18 mouse cellular contexts compared by ENCODE assay signal in genomic region chr9:21035586-21035985, GRCm38 (mm10). TPM values are rescaled to one million over a fixed set of nuclear protein-coding genes. Genes with fewer than 3 reads are reported as not detected.
DNase-seq lines count a peak whose midpoint lies in the region; ATAC-seq and TF ChIP-seq lines count a peak whose summit lies in the region.
"Had no signal": no experiment of that assay in that cellular context is flagged by ENCODE, and none has a peak within 500 bp of the region (broad histone marks: within the 10 kb centered on the region; RNA-seq: fewer than 3 reads in every experiment).

No protein-coding gene starts in this region.

- H3K9me3 ChIP-seq in stomach, embryonic 14.5 days (ENCODE audit: control insufficient read depth, low read depth, low read length) = no peaks in the 10 kb centered on the region
- no peaks in the 10 kb centered on the region for H3K9me3 ChIP-seq in stomach, postnatal 0 days (ENCODE audit: control insufficient read depth, low read length)
- H3K9me3 ChIP-seq in hindbrain, embryonic 16.5 days (ENCODE audit: control insufficient read depth, low read length) = no peaks in the 10 kb centered on the region
- H3K9me3 ChIP-seq: liver, embryonic 15.5 days had no signal

- H3K36me3 ChIP-seq in stomach, embryonic 14.5 days (ENCODE audit: control insufficient read depth, insufficient read depth, low read length) = no peaks in the 10 kb centered on the region
- H3K36me3 ChIP-seq in stomach, postnatal 0 days (ENCODE audit: control insufficient read depth, insufficient read depth, low read length) = no peaks in the 10 kb centered on the region
- no peaks in the 10 kb centered on the region for H3K36me3 ChIP-seq in hindbrain, embryonic 16.5 days (ENCODE audit: control insufficient read depth, insufficient read depth, low read length)
- H3K36me3 ChIP-seq: heart, embryonic 12.5 days; limb, embryonic 12.5 days; liver, embryonic 15.5 days had no signal

- H3K4me3 ChIP-seq in layer of hippocampus, adult 2 months = peak overlapping the region; percentile 34
- 0 out of 2 replicates have a peak overlapping the region, but pooled peaks have one; percentile 1 for H3K4me3 ChIP-seq in stomach, embryonic 14.5 days (ENCODE audit: low read depth, low read length)
- H3K4me3 ChIP-seq in stomach, postnatal 0 days (ENCODE audit: low read depth, low read length) = no peak overlapping the region
- peak overlapping the region; percentile 18; the same call in 1 of the 2 replicates for H3K4me3 ChIP-seq in hindbrain, embryonic 16.5 days (ENCODE audit: low read length)

- no peak for DNase-seq in layer of hippocampus, adult 2 months (ENCODE audit: low spot score in 2 of 2)
- no peak for DNase-seq in layer of hippocampus, adult 8-10 months (ENCODE audit: low spot score in 2 of 2)
- DNase-seq in stomach, postnatal 0 days (ENCODE audit: low spot score) = no peak
- no peak for DNase-seq in retina, embryonic 14.5 days (ENCODE audit: low spot score)
- DNase-seq in kidney, adult 11 months = no peak
- DNase-seq: adrenal gland, adult 8-10 months; cerebellum, adult 2 months; gastrocnemius, postnatal 14 days; heart, postnatal 36 days; right cerebral cortex, postnatal 25 days had no signal

- ATAC-seq in stomach, embryonic 14.5 days (ENCODE audit: insufficient number of reproducible peaks, insufficient read depth, low FRiP score, low read depth) = no peak
- ATAC-seq in stomach, postnatal 0 days (ENCODE audit: low FRiP score, low TSS enrichment) = no peak
- ATAC-seq in hindbrain, embryonic 16.5 days = no peak

- peak overlapping the region; percentile 87 for H3K27ac ChIP-seq in layer of hippocampus, adult 2 months
- H3K27ac ChIP-seq in stomach, embryonic 14.5 days (ENCODE audit: low read length) = no peak overlapping the region
- H3K27ac ChIP-seq in stomach, postnatal 0 days (replicated peaks) = no peak overlapping the region
- H3K27ac ChIP-seq in hindbrain, embryonic 16.5 days (ENCODE audit: low read depth, low read length) = no peak overlapping the region
- H3K27ac ChIP-seq: limb, embryonic 12.5 days; liver, embryonic 15.5 days had no signal

- H3K4me1 ChIP-seq in stomach, embryonic 14.5 days (ENCODE audit: control insufficient read depth, insufficient read depth, low read length) = peaks cover 26% of the 10 kb centered on the region
- H3K4me1 ChIP-seq in stomach, postnatal 0 days (replicated peaks; ENCODE audit: control insufficient read depth, insufficient read depth) = no peaks in the 10 kb centered on the region
- H3K4me1 ChIP-seq in hindbrain, embryonic 16.5 days (ENCODE audit: control insufficient read depth, insufficient read depth, low read depth, low read length) = peaks cover 46% of the 10 kb centered on the region

- TF ChIP-seq EP300 in stomach, postnatal 0 days (optimal IDR thresholded peaks at IDR 0.05) = no peak

- peaks cover 62% of the 10 kb centered on the region for H3K27me3 ChIP-seq in stomach, embryonic 14.5 days (ENCODE audit: control insufficient read depth, insufficient read depth, low read length)
- peaks cover 35% of the 10 kb centered on the region for H3K27me3 ChIP-seq in stomach, postnatal 0 days (ENCODE audit: control insufficient read depth, insufficient read depth, low read length)
- peaks cover 55% of the 10 kb centered on the region for H3K27me3 ChIP-seq in hindbrain, embryonic 16.5 days (replicated peaks; ENCODE audit: control insufficient read depth, insufficient read depth, low read length)

- no peak overlapping the region for H3K9ac ChIP-seq in stomach, embryonic 14.5 days (replicated peaks; ENCODE audit: low read depth, low read length)
- no peak overlapping the region for H3K9ac ChIP-seq in stomach, postnatal 0 days (ENCODE audit: low read length)
- H3K9ac ChIP-seq in hindbrain, embryonic 16.5 days (ENCODE audit: low read depth, low read length) = no peak overlapping the region; the same call in 1 of the 2 replicates
- H3K9ac ChIP-seq: heart, embryonic 12.5 days; limb, embryonic 12.5 days; liver, embryonic 15.5 days had no signal

- 21% methylated on average over 9 of the region's 9 CpGs for WGBS in stomach, embryonic 14.5 days
- 33% methylated on average over 9 of the region's 9 CpGs for WGBS in stomach, postnatal 0 days
- 20% methylated on average over 9 of the region's 9 CpGs for WGBS in hindbrain, embryonic 16.5 days

- H3K4me2 ChIP-seq in stomach, embryonic 14.5 days (replicated peaks; ENCODE audit: low read depth, low read length) = no peak overlapping the region
- no peak overlapping the region for H3K4me2 ChIP-seq in stomach, postnatal 0 days (replicated peaks; ENCODE audit: low read depth)
- peak overlapping the region; percentile 35; the same call in 1 of the 2 replicates for H3K4me2 ChIP-seq in hindbrain, embryonic 16.5 days (ENCODE audit: low read length)
- H3K4me2 ChIP-seq: limb, embryonic 12.5 days; liver, embryonic 15.5 days had no signal

- TF ChIP-seq CTCF in layer of hippocampus, adult 2 months (conservative IDR thresholded peaks at IDR 0.05) = no peak
- no peak for TF ChIP-seq CTCF in stomach, postnatal 0 days (IDR thresholded peaks at IDR 0.05; ENCODE audit: low read depth)

RNA-seq across cellular contexts. Expression of gene Icam5, which starts 3.7 kb away (rescaled TPM):
- 100 to 1,000 TPM; 363 to 382 TPM for total RNA-seq in layer of hippocampus, adult 2 months (2021)
- total RNA-seq in layer of hippocampus, adult 8-10 months (2022) = 100 to 1,000 TPM; 302 to 315 (median 304) TPM
- 0.18 TPM in 1 of 2 replicates, not detected in the other for polyA plus RNA-seq in stomach, embryonic 14.5 days (2014; fragmentation: Nextera tagmentation; extraction: Ambion mirVana)
- polyA plus RNA-seq in stomach, postnatal 0 days (2015; fragmentation: Nextera tagmentation; extraction: Ambion mirVana) = 0.15 and 0.27 TPM in 2 replicates
- polyA plus RNA-seq in hindbrain, embryonic 16.5 days (2015; fragmentation: Nextera tagmentation; extraction: Ambion mirVana) = 2.8 and 3.2 TPM in 2 replicates
- total RNA-seq: heart, postnatal 36 days had no signal
- polyA plus RNA-seq: heart, embryonic 12.5 days; limb, embryonic 12.5 days had no signal

RNA-seq across cellular contexts. Expression of gene Icam4, which starts 6.4 kb away (rescaled TPM):
- under 1 TPM; 0.83 to 0.84 TPM for total RNA-seq in layer of hippocampus, adult 2 months (2021)
- 1 to 10 TPM in 3 of 4 experiments, under 1 TPM in 1; 0.49 to 1.8 (median 1.4) TPM for total RNA-seq in layer of hippocampus, adult 8-10 months (2022)
- 0.84 and 1.0 TPM in 2 replicates for polyA plus RNA-seq in stomach, embryonic 14.5 days (2014; fragmentation: Nextera tagmentation; extraction: Ambion mirVana)
- polyA plus RNA-seq in stomach, postnatal 0 days (2015; fragmentation: Nextera tagmentation; extraction: Ambion mirVana) = 0.50 and 0.81 TPM in 2 replicates
- polyA plus RNA-seq in hindbrain, embryonic 16.5 days (2015; fragmentation: Nextera tagmentation; extraction: Ambion mirVana) = 0.27 and 0.29 TPM in 2 replicates

RNA-seq across cellular contexts. Expression of gene Icam1, which starts 19.8 kb away (rescaled TPM):
- total RNA-seq in layer of hippocampus, adult 2 months (2021) = 1 to 10 TPM; 2.6 to 2.8 TPM
- total RNA-seq in layer of hippocampus, adult 8-10 months (2022) = 1 to 10 TPM; 2.8 to 9.8 (median 6.3) TPM
- 10.6 and 12.5 TPM in 2 replicates for polyA plus RNA-seq in stomach, embryonic 14.5 days (2014; fragmentation: Nextera tagmentation; extraction: Ambion mirVana)
- 9.5 and 11.9 TPM in 2 replicates for polyA plus RNA-seq in stomach, postnatal 0 days (2015; fragmentation: Nextera tagmentation; extraction: Ambion mirVana)
- 3.4 and 5.3 TPM in 2 replicates for polyA plus RNA-seq in hindbrain, embryonic 16.5 days (2015; fragmentation: Nextera tagmentation; extraction: Ambion mirVana)

RNA-seq across cellular contexts. Expression of gene Zglp1, which starts 31.3 kb away (rescaled TPM):
- under 1 TPM in 1 of 2 experiments, not detected in 1; 0.71 TPM for total RNA-seq in layer of hippocampus, adult 2 months (2021)
- total RNA-seq in layer of hippocampus, adult 8-10 months (2022) = 1 to 10 TPM in 1 of 4 experiments, under 1 TPM in 1, not detected in 2; 0.87 to 1.1 TPM
- 1.8 TPM in 1 of 2 replicates, not detected in the other for polyA plus RNA-seq in stomach, embryonic 14.5 days (2014; fragmentation: Nextera tagmentation; extraction: Ambion mirVana)
- not detected in 2 replicates for polyA plus RNA-seq in stomach, postnatal 0 days (2015; fragmentation: Nextera tagmentation; extraction: Ambion mirVana)
- 1.5 and 2.1 TPM in 2 replicates for polyA plus RNA-seq in hindbrain, embryonic 16.5 days (2015; fragmentation: Nextera tagmentation; extraction: Ambion mirVana)
- total RNA-seq: gastrocnemius, postnatal 14 days; heart, postnatal 36 days; left cerebral cortex, adult 18-20 months had no signal
- polyA plus RNA-seq: frontal cortex, adult 2 months; kidney, adult 2 months had no signal

RNA-seq across cellular contexts. Expression of gene Mrpl4, which starts 33.0 kb away (rescaled TPM):
- total RNA-seq in layer of hippocampus, adult 2 months (2021) = 10 to 100 TPM; 63.8 to 64.6 TPM
- 10 to 100 TPM; 60.1 to 65.7 (median 61.0) TPM for total RNA-seq in layer of hippocampus, adult 8-10 months (2022)
- 136 and 150 TPM in 2 replicates for polyA plus RNA-seq in stomach, embryonic 14.5 days (2014; fragmentation: Nextera tagmentation; extraction: Ambion mirVana)
- polyA plus RNA-seq in stomach, postnatal 0 days (2015; fragmentation: Nextera tagmentation; extraction: Ambion mirVana) = 87.3 and 90.2 TPM in 2 replicates
- polyA plus RNA-seq in hindbrain, embryonic 16.5 days (2015; fragmentation: Nextera tagmentation; extraction: Ambion mirVana) = 112 and 114 TPM in 2 replicates
